Mouse (Mus musculus) intestine, embryonic 16.5 days (tissue): ENCODE measurements around the gene Gm13276. TPM values are rescaled to one million over a fixed set of nuclear protein-coding genes. Genes with fewer than 3 reads are reported as not detected.
"Not testable (repeated sequence)": the region's sequence is repeated elsewhere in the genome, so short reads cannot be mapped to it uniquely, and the experiment has no call there.

Experiments used
- ATAC-seq: fragments of 200-750 bp; cut with Nextera tagmentation; 2 replicates; pipeline ENCODE4 v1.8.0; 2017; ENCODE audit warnings: moderate TSS enrichment, moderate library complexity
- H3K27ac ChIP-seq: fragments of 300-500 bp; sonication (generic); 2 replicates; pipeline ENCODE4 v1.5.1; 2014; ENCODE audit warnings: mild to moderate bottlenecking, low read length
- H3K27me3 ChIP-seq: fragments of 300-500 bp; sonication (generic); replicated peaks from 2 replicates; pipeline ENCODE4 v1.6.1; 2014; ENCODE audit warnings: low read length, control low read depth, mixed read lengths; ENCODE audit not compliant: control insufficient read depth, insufficient read depth
- H3K36me3 ChIP-seq: fragments of 300-500 bp; sonication (generic); 2 replicates; pipeline ENCODE4 v1.6.1; 2014; ENCODE audit warnings: low read length, control low read depth; ENCODE audit not compliant: control insufficient read depth, insufficient read depth
- H3K4me1 ChIP-seq: fragments of 300-500 bp; sonication (generic); 2 replicates; pipeline ENCODE4 v1.6.1; 2014; ENCODE audit warnings: low read length, control low read depth, mixed read lengths; ENCODE audit not compliant: control insufficient read depth, insufficient read depth
- H3K4me2 ChIP-seq: fragments of 300-500 bp; sonication (generic); 2 replicates; pipeline ENCODE4 v1.6.1; 2014; ENCODE audit warnings: low read depth, low read length, control low read depth
- H3K4me3 ChIP-seq: fragments of 300-500 bp; sonication (generic); 2 replicates; pipeline ENCODE4 v1.5.1; 2014; ENCODE audit warnings: mild to moderate bottlenecking, low read length
- H3K9ac ChIP-seq: fragments of 300-500 bp; sonication (generic); 2 replicates; pipeline ENCODE4 v1.6.1; 2014; ENCODE audit warnings: low read depth, low read length
- H3K9me3 ChIP-seq: fragments of 300-500 bp; sonication (generic); 2 replicates; pipeline ENCODE4 v1.6.1; 2016; ENCODE audit warnings: low read length, control low read depth; ENCODE audit not compliant: control insufficient read depth
- WGBS: fragments of 180-500 bp; shearing (Covaris S2); extraction: QIAGEN DNeasy Blood & Tissue Kit; methylation state at CpG from one replicate; pipeline ENCODE4 v1.1.7; 2014; 5-methylcytosine and 5-hydroxymethylcytosine counted together
- polyA plus RNA-seq: library from polyadenylated mRNA; unstranded; fragments of >200 nt; fragmentation: Nextera tagmentation; extraction: Ambion mirVana; gene quantifications from 2 replicates; pipeline ENCODE4 v1.2.1, GENCODE M21; 2015

The Gm13276 gene
- polyA plus RNA-seq, 1 experiment from 2014 or later = not detected

DNA sequence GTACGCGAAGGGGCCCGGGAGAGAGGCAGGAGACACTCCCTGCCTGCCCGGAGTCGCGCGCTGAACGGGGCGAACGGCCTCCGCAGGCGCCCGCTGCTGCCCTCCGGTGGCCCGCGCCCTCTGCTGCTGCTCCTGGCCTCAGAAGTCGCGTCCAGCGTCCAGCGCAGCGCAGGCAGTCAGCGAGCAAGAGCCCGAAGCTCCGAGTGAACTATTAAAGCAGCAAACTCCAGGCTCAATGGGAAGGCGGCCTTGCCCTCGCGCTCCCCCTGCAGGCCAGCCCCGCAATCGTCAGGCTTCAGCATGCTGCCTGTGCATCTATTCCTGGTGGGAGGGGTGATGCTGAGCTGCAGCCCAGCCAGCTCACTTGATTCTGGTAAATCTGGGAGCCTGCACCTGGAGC, 6.0 kb upstream of the Gm13276 start, which contains the start of gene Gm13272:
TSS of gene Gm13272 (plus strand) at position 301 of the 400 bp plus-strand sequence.
- H3K9me3 ChIP-seq, ATAC-seq, H3K27me3 ChIP-seq, H3K36me3 ChIP-seq, H3K9ac ChIP-seq, H3K4me3 ChIP-seq, H3K4me2 ChIP-seq, H3K4me1 ChIP-seq, H3K27ac ChIP-seq: not testable (repeated sequence)
- no CpG with 5 or more reads among the region's 29 CpGs for WGBS

GRCm38 (mm10) chr4:88780320-88780719, 5.2 kb upstream of the Gm13276 start:
- H3K36me3 ChIP-seq, H3K27me3 ChIP-seq, H3K4me3 ChIP-seq, H3K9ac ChIP-seq, H3K4me1 ChIP-seq, ATAC-seq, H3K9me3 ChIP-seq, H3K27ac ChIP-seq, H3K4me2 ChIP-seq: not testable (repeated sequence)
- WGBS = 45% methylated on average over 13 of the region's 18 CpGs

DNA sequence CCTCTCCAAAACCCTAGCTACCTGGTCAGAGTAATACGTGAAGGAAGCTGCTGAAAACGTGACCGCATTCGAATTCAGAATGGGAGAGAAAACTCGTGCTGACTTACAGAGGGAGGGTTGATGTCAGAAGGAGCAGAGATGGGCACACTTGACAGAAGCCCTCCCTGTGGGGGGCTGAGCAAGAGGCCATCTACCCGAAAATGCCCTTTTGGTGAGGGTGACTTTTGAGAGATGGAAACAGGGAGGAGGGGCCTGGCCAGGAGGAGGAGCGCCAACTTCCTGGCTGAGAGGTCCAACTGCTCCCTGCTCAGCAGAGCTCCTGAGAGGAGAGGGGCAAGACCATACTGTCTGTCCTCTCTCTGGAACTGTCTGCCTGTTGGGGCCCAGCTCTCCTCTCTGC, 3.7 kb upstream of the Gm13276 start, which contains the start of gene Ifnz:
TSS of gene Ifnz (plus strand) at position 301 of the 400 bp plus-strand sequence.
- not testable (repeated sequence) for H3K27me3 ChIP-seq, H3K9ac ChIP-seq, H3K27ac ChIP-seq, H3K36me3 ChIP-seq, H3K9me3 ChIP-seq, H3K4me1 ChIP-seq, ATAC-seq
- Histone ChIP-seq H3K4me3 (peak within 1 kb of the TSS; percentile 27; the same call in 1 of the 2 replicates), H3K4me2 (peak within 1 kb of the TSS; percentile 33; the same call in 1 of the 2 replicates)
- WGBS = 17% methylated on average over 4 of the region's 7 CpGs

DNA sequence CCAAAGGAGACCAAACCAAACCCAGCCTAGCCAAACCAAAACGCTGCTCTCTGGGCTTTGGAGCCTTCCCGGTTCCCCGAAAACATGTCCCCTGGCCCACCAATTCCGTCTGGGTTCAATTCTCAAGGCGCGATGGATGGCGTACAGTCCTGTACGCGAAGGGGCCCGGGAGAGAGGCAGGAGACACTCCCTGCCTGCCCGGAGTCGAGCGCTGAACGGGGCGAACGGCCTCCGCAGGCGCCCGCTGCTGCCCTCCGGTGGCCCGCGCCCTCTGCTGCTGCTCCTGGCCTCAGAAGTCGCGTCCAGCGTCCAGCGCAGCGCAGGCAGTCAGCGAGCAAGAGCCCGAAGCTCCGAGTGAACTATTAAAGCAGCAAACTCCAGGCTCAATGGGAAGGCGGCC, 3.2 kb upstream of the Gm13276 start:
- not testable (repeated sequence) for H3K4me1 ChIP-seq, H3K9ac ChIP-seq, H3K27me3 ChIP-seq, H3K9me3 ChIP-seq, H3K36me3 ChIP-seq, H3K27ac ChIP-seq, ATAC-seq
- H3K4me3 ChIP-seq = peak overlapping the region; percentile 27; the same call in 1 of the 2 replicates
- WGBS = 0% methylated on average over 12 of the region's 31 CpGs
- peak overlapping the region; percentile 33; the same call in 1 of the 2 replicates for H3K4me2 ChIP-seq

GRCm38 (mm10) chr4:88788402-88788801, 2.9 kb downstream of the Gm13276 start, which contains the start of gene Gm13277:
Gene Gm13277, plus strand, starts transcription at chr4:88788632.
- not testable (repeated sequence) for ATAC-seq, H3K4me3 ChIP-seq, H3K27ac ChIP-seq, H3K9ac ChIP-seq, H3K36me3 ChIP-seq, H3K9me3 ChIP-seq, H3K4me2 ChIP-seq, H3K27me3 ChIP-seq, H3K4me1 ChIP-seq
- WGBS = 0% methylated on average over 1 of the region's 28 CpGs

GRCm38 (mm10) chr4:88791250-88791649, 5.7 kb downstream of the Gm13276 start, which contains the start of gene Gm13278:
Gene Gm13278, plus strand, starts transcription at chr4:88791550.
- not testable (repeated sequence) for ATAC-seq, H3K27ac ChIP-seq, H3K36me3 ChIP-seq, H3K9me3 ChIP-seq, H3K9ac ChIP-seq, H3K4me3 ChIP-seq, H3K27me3 ChIP-seq, H3K4me2 ChIP-seq, H3K4me1 ChIP-seq
- WGBS = no CpG with 5 or more reads among the region's 28 CpGs

GRCm38 (mm10) chr4:88793936-88794675, 8.6 kb downstream of the Gm13276 start, which contains the start of gene Gm13275:
Gene Gm13275, plus strand, starts transcription at chr4:88794487.
- not testable (repeated sequence) for H3K36me3 ChIP-seq, ATAC-seq, H3K4me3 ChIP-seq, H3K9me3 ChIP-seq, H3K27me3 ChIP-seq, H3K27ac ChIP-seq, H3K9ac ChIP-seq, H3K4me1 ChIP-seq, H3K4me2 ChIP-seq
- 0% methylated on average over 9 of the region's 52 CpGs for WGBS

- H3K27me3 ChIP-seq, ATAC-seq, H3K27ac ChIP-seq, H3K9ac ChIP-seq, H3K36me3 ChIP-seq, H3K4me3 ChIP-seq, H3K4me1 ChIP-seq, H3K9me3 ChIP-seq, H3K4me2 ChIP-seq: not testable (repeated sequence)
- no CpG with 5 or more reads among the region's 28 CpGs for WGBS
Observed at GRCm38 (mm10) chr4:88797097-88797496, 11.6 kb downstream of the Gm13276 start, which contains the start of gene Gm13279. Gene Gm13279, plus strand, starts transcription at chr4:88797397.

DNA sequence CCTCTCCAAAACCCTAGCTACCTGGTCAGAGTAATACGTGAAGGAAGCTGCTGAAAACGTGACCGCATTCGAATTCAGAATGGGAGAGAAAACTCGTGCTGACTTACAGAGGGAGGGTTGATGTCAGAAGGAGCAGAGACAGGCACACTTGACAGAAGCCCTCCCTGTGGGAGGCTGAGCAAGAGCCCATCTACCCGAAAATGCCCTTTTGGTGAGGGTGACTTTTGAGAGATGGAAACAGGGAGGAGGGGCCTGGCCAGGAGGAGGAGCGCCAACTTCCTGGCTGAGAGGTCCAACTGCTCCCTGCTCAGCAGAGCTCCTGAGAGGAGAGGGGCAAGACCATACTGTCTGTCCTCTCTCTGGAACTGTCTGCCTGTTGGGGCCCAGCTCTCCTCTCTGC, 13.9 kb downstream of the Gm13276 start, which contains the start of gene Gm13285:
TSS of gene Gm13285 (plus strand) at position 301 of the 400 bp plus-strand sequence.
- not testable (repeated sequence) for H3K4me3 ChIP-seq, H3K4me1 ChIP-seq, H3K9me3 ChIP-seq, H3K27ac ChIP-seq, H3K4me2 ChIP-seq, ATAC-seq, H3K27me3 ChIP-seq, H3K36me3 ChIP-seq, H3K9ac ChIP-seq
- WGBS = 21% methylated on average over 3 of the region's 7 CpGs
